Mouse (Mus musculus) brain, embryonic 14.5 days (tissue): ENCODE results near the gene 4931422A03Rik.

Source experiments
- CTCF ChIP-seq: fragments of 200-500 bp; IDR thresholded peaks from 2 replicates; pipeline ENCODE4 v1.5.1; 2012; ENCODE audit warnings: inconsistent platforms, mild to moderate bottlenecking, moderate library complexity, borderline replicate concordance; ENCODE audit not compliant: insufficient read depth, insufficient read length; ENCODE audit errors: extremely low read depth
- POLR2A ChIP-seq: fragments of 200-500 bp; IDR thresholded peaks from 2 replicates; pipeline ENCODE4 v1.6.1; 2012; ENCODE audit warnings: mild to moderate bottlenecking, inconsistent platforms, borderline replicate concordance; ENCODE audit not compliant: poor library complexity, insufficient read depth, insufficient read length, severe bottlenecking; ENCODE audit errors: extremely low read depth

GRCm38 (mm10) chr2:104027458-104028138 is 563 bp downstream of the 4931422A03Rik start, which contains the start of gene Fbxo3:
- TF ChIP-seq CTCF, result no peak
- TF ChIP-seq POLR2A, result peak; percentile 73; the same call in 1 of the 2 replicates
